Mouse (Mus musculus) cerebellum, postnatal 36 days (tissue): ENCODE measurements around the gene Myh14.

Source experiments
- DNase-seq, 2 experiments: peaks; one replicate each; pipeline ENCODE4 v3.0.0; 2021 to 2022; ENCODE audit warnings: mixed read lengths in 2 of 2

Myh14 gene

DNA sequence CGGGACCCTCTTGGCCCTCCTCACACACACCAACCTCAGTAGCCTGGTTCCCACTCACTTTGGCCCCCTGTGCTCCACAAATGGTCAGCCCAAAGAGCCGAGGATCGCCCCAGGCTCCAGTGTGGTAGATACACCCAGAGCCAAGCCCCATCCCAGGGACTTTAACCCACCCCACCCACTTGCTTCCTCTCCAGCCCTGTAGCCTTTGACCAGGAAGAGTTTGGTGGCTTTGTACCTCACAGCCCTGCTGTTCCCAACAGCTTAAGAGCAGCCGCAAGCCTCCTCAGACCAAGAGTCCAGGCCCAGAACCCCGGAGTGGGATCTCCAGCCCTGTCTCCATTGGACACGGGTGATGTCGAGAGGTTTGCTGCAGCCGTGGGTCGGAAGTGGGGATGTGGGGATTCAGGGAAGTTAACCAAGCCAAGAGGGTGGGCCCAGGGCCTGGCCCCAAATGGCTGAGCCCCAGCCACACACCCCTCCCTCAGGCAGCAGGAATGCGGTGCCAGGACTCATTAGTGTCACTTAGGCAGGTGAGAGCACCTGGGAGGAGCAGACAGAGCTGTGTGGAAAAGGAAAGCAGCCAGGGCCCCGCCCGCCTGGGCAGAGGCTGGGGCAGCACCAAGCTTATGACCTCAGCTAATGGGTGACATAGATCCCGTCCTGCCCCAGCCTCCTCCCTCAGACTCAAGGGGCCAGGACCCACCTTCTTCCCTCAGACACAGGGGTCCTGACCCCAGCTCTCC lies 2.5 kb downstream of the Myh14 start:
- no peak for DNase-seq

DNA sequence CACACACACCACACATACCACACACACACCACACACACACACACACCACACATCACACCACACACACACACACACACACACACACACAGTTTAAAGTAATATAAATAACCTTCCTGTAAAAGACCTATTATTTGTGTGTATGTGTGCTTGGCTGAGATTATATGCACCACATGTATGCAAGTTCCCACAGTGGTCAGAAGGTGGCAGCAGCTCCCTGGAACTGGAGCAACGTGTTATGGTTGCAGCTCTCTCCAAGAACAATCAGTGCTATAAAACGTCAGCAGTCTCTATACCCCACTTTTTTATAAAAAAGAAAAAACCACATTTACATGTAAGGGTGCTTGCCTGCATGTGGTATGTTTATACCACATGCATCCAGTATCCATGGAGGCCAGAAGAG lies 4.2 kb downstream of the Myh14 start:
- no peak for DNase-seq

DNA sequence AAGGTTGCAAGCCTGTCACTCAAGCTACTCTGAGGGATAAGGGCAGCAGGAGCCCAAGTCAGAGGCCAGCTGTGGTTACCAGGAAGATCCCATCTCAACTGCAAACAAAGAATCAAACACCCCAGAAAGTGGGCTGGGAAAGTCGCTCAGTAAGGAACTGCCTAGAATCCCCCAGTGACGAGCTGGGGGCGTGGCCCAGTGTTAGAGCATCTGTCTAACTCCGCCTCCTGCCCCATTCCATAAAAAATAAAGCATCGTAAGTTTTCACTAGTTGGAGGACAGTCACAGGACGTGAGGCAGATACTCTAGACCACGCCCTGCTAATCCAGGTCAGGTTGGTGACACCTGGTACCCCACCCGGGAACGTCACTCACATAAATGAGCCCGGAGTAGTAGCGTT lies 5.9 kb downstream of the Myh14 start:
- no peak for DNase-seq

DNA sequence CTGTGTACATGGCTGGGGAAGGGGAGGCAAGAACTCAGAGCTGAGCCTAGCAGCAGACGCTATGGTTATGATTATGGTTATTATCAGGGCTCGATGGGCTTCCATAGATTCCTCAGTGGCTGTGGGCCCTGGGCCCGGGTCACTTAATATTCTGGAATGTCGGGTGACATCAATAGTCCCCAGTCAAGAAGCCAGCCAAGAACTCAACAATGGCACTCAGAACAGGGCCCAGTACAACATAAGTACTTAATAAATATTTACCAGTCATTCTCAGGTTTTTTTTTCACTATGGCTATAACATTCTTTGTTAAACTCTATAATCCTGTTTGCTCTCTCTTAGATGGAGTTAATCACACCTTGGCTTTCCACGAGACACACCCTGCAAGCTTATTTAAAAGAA lies 7.1 kb downstream of the Myh14 start:
- DNase-seq: no peak

DNA sequence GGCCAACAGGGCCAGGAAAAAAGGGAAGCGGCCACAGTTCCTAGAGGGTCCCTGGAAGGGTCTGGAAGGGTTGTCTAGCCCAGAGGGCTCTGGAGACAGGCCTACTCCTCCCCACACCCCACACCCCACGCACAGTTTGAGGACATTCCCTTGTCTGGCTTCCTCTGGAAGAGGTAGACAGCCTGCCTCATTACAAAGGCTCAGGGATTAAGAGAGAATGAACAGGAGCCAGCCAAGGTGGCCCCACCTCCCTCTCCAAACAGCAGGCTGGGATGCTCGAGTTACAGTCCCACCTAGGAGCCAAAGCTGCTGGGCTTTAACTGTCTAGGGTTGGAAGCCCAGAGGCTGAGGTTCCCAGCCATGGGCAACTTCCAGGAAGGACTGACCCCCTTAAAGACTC lies 8.1 kb downstream of the Myh14 start:
- no peak for DNase-seq

DNA sequence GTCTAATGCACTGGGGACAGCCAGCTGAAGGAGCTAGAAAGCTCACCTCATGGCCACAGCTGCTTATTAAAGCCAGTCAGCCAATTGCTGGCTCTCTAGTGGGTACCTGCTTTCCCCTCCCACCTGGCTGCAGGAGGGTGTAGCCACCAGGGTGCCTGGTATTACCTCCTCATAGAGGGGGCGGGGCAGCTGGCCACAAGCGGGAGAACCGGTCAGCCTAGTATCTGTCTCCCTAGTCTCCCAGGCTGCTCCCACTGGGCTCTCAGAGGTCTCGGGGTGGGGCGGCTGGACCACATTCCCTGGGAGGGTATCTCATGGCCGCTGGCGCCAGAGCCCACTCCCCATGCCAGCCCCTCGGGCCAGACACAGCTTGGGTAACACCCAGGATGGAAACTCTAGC lies 8.5 kb downstream of the Myh14 start:
- no peak for DNase-seq

DNA sequence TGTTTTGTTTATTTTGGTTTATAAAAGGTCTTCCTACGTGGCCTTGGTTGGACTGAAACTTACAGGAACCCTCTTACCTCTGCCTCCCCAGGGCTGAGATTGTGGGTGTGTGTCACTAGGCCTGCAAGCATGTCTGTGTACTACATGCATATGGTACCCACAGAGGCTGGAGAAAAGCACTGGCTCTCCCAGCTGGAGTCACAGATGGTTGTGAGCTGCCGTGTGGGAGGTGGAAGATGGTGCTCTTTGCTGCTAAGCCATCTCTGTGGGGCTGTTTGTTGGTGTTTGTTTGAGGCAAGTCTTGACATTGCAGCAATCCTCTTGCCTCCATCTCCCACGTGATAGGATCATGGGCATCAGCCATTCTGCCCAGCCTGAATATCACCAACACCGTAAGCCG lies 9.4 kb downstream of the Myh14 start:
- no peak for DNase-seq

DNA sequence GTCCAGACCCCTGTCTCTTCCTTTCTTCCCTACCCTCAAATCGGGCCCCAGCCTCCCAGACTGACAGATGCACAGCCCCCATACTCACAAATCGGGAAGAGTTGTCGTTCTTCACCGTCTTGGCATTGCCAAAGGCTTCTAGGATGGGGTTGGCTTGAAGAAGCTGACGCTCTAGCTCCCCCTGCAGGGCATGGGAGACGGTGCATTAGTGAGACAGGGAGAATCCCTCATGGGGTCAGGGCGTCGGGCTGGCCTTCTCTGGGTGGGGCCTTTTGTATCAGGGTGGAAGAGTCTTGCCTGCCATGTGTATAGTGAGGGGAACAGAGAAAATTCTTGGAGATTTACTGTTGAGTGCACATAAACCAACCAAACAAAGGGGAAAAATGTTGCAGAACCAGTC lies 15.1 kb downstream of the Myh14 start:
- DNase-seq: peak; percentile 69 to 72

DNA sequence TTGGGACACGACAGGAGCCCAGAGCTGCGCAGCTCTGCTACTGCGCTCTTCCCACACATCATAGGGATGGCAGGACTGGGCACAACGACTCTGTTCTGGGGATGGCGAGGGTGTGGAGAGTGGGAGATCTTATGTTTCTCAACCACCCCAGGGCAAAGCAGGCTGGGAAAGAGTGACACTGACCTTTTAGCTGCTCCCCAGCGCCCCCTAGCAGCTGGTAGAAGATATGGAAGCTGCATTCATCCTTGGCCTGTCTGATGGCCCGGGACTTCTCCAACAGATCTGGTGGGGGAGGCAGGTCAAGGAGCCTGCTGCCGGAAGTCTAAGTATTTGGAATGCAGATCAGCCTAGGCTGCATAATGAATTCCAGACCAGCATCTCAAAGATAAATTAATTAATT lies 16.9 kb downstream of the Myh14 start:
- DNase-seq: peak; percentile 43 to 55

DNA sequence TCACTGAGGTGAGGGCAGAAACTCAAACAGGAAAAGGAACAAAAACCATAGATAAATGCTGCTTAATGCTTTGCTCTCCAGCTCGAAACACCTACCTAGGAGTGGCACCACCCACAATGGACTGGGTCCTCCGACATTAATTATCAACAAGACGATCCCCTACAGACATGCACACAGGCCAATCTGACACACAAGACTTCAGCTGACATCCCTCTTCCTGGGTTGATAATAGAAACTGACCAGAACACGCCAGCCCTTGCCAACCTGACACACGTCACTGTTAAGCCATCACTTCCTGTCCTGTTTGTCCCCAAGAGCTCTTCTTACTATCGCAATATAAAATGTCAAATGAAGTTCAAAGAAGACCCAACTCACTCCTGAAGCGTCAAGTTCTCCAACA lies 19.2 kb downstream of the Myh14 start:
- no peak for DNase-seq

DNA sequence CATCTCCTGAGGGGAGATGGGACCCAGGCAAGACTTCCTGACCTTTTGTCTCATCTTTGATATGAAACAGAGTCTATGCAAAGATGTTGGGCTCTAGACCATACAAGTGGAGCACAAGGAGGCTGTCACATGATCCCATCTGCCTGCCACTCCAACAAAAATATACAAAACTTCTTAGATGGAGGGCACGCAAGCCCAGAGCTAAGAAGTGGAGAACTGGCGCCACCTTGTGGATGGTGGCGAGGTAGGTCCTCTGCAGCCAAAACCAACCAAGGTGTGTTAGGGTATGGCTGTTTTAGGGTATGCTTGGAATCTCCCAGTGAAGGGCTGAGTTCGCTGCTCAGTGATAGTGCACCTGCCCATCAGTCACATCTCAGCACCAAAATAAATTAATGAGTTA lies 20.7 kb downstream of the Myh14 start:
- peak; percentile 80 to 82 for DNase-seq

DNA sequence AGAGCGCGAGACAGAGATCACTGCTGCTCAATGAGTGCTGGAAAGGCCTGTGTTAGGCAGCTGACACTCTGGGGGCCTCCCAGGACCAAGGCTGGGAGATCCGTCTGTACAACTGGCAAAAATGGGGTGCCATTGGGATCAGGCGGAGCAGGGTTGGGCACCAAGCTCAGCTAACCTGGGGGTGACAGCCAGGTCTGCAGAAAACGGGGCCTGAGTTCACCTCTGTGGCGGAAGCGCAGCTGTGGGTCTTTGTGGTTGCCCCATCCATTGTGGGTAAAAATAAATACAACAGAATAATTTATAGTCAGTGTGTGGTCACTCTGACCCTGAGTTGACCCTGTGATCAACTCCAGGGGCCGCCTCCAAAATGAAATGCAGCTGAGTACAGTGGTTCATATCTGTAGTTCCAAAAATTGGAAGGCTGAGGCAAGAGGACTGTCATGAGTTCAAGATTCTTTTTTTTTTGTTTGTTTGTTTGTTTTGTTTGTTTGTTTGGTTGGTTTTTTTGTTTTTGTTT lies 21.5 kb downstream of the Myh14 start:
- DNase-seq: no peak

DNA sequence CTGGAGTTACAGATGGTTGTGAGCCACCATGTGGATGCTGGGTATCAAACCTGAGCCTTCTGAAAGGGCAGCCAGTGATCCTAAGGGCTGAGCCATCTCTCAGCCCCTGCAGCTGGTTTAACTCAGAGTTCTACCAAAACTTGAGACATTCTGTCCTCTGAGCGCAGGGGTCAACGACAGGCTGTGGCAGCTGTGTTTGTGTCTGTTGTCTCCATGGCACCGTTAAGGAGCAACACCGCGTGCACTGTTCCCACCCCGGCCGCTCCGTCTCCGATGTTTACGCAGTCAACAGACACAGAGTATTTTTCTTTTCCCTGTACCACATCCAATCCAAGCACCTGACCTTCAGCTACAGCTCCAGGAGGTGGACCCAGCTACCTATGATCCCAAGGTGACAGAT lies 22.9 kb downstream of the Myh14 start:
- no peak for DNase-seq

DNA sequence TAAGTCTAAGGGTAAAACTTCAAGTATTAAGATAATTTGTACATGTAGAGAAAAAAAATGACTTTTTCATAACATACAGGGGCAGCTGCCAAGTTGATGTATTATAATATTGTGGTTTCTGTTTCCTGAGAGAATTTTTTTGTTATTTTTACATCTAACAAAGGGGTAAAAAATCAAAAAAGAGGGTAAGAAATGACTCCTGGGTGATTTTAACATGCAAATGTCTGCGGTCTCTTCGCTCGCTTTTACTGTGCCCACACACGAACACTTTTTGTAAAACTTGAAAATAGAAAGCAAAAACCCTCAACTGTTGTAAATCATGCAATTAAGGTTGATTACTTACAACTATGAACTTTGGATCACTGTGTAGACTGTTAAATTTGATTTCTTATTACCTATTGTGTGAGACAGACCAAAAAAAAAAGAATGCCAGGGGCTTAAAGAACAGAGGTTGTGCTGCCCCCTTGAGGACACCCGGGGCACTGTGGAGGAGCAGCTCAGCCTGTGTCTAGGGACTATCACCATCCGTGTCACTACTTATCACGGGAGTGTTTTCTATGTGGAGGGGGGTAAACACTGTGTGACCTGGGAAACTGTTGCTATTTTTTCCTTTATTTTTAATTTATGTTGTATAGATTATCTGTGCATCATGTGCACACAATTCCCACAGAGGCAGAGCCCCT lies 23.5 kb downstream of the Myh14 start:
- DNase-seq: peak; percentile 94 to 95

DNA sequence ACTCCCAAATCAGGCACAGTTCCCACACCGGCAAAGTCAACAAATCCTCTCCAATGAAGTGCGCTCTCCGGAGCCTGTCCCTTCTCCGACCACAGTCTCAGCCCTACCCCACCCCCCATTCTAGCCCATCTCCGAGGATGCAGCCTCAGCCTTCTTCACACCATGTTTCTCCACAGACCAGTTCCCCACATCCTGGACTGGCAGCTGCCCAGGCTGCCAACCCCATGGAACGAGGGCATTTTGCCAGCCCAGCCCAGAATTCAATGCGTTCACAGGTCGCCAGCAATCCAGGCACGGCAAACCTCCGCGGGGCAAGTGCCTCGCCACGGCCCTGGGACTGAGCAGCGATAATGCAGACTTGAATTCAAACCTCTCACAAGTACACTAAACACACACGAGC lies 24.7 kb downstream of the Myh14 start:
- DNase-seq: peak; percentile 81 to 86

DNA sequence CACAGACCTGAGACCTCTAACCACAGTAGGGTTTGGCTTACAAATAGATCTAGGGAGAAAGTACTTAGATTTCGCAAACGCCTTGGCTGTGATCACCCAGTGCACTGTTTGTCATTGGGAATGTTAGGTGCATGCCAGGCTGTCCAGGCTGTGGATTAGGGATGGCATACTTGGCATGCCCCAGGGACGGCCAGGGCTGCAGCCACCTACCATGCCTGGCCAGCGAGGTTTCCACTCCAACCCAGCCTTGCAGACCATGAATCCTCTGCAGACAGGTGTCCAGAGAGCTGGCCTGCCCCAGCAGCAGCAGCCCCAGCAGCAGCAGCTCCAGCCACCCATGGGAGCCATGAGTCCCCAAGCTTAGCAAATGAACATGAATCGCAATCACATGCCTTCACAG lies 25.4 kb downstream of the Myh14 start:
- peak in 1 of 2 experiments; percentile 40 for DNase-seq

DNA sequence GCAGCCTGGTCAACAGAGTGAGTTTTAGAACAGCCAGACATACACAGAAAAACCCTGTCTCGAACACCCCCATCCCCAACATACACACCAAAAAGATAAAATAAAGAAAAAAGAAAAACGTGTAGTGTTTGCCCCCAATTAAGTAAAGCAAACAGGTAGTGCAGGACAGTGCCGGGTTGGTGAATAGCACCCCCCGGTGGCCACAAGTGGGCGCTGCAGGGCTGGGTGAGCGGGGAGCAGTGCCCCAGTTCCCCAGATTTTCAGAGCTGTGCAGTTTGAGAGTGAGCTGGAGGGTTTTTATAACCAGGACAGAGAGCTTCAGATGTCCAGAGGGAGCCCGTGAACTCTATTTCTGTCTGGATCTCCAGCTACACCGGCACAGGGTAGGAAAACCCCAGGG lies 28.8 kb downstream of the Myh14 start:
- DNase-seq: peak; percentile 86 to 89

DNA sequence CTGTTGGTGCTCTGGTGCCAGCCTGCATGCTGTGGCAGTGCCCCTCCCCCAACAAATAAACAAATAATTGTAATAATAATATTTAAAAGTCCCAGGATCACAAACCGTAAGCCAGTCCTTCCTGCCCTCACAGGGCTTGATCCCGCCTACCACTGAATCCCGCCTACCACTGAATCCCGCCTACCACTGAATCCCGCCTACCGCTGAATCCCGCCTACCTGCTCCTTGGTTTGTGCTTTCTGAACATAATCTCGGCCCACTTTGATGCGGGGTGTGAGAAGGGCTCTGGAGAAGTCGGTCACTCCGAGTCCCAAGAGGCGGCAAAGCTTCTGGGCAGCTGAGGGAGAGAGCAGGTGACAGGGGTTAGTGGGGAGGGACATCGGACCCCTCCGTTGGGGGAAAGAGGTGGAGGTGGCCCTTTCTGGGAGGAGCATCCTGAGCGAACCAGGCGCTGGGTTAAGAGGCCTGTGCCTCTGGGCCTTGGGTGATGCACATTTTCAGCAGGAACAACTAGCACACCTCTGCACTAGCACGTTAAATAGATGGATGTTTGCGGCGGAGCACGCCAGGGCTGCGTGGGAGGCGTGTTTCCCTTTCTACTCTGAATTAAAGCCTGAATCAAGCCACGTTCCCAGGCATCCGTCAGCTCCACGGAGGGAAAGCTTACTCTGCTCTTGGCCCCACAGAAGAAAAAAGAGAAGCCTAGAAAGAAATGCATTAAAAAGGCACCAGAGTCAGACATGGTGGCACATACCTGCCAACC lies 29.6 kb downstream of the Myh14 start:
- DNase-seq: peak in 1 of 2 experiments; percentile 24

DNA sequence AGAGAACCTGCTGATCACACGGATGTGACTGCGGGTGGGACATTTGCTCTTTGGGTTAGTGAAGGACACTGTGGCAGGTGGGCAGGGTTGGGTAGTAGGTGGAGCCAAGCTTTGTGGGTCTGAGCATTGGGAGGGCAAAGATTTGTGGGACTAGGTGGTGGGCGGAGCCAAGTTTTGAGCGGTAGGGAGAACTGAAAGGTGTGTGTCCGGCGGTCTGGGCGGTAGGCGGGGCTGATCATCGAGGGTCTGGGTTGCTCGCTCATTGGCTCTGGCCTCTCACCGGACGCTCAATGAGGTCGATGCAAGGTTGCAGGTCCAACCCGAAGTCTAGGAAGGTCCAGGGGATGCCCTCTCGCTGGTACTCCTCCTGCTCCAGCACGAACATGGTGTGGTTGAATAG lies 32.0 kb downstream of the Myh14 start:
- DNase-seq: no peak

DNA sequence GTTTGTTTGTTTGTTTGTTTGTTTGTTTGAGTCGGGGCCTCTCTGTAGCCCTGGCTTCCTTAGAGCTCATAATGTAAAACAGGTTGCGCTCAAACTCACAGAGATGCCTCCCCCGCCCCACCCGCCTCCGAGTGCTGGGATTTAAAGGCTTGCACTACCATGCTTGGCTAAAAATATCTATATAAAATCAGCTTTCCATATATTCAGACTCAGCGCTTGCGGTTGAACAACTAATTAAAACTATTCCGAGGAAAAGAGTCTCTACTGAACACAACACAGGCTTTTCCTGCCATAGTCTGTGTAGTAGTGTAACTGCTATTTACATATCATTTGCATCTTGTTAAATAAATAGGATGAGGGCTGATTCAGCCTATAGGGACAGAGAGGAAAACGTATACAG lies 34.0 kb downstream of the Myh14 start:
- no peak for DNase-seq

DNA sequence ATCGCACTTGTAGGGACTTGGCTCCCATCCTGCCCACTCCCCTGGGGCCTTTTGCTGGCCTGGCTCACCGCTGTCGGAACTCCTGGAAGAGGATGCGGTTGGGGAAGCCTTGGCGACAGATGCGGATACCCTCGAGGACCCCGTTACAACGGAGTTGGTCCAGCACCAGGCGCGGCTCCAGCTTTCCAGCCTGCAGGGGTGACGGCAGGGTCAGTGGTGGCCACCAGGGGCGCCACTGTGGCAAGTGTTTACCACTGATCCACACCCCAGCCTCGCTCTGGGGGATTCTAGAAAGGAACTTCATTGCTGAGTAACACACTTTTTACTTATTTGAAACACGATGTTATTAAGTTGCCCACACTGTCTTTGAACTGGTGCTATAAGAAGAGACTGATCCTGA lies 37.2 kb downstream of the Myh14 start:
- DNase-seq: peak; percentile 43 to 56

DNA sequence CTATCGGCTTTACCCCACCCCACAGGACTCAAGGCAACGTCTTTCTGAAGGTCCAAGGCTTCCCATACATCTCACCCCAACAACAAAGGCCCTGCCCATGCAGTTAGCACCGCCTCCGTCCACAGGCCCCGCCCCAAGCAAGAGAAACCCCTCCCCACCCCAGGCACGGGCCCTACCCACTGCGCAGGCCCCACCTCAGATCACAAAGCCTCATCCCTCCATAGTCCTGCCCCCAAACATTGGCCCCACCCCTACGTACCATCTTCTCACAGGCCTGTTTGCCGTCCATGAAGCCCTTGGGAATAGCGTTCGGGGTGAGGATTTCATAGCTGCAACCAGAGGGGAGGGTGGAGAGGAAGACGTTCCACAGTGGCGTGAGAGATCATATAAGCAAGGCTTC lies 38.0 kb downstream of the Myh14 start:
- DNase-seq: no peak

DNA sequence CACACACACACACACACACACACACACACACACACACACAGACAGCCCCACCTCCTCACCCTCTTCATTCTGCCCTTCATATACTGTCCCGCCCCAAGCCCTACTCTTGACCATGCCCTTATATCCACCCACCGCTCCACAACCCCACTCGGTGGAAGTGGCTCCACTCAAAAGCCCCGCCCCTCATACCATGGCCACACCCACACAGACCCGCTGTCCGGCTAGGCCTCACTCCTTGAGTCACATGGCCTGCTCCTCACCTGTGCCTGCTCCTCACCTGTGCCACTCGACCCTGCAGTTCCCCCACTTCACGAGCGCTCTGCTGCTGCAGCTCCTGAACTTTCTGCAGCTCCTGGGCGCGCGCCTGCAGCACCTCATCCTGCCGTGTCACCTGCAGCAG lies 40.2 kb downstream of the Myh14 start:
- no peak for DNase-seq
